Mouse (Mus musculus) CH12.LX (cell line): ENCODE measurements around the gene Rassf8. TPM values are rescaled to one million over a fixed set of nuclear protein-coding genes. Genes with fewer than 3 reads are reported as not detected.
A peak's percentile ranks its signal among the peaks of the same experiment; 100 is the strongest.

Experiments
- DNase-seq: peaks from one replicate; pipeline ENCODE4 v3.0.0-alpha.2; 2013; ENCODE audit errors: extremely low read depth
- H3K27ac ChIP-seq: 2 replicates; pipeline ENCODE4 v1.5.1; 2012; ENCODE audit warnings: low read depth, mild to moderate bottlenecking, control low read depth, moderate library complexity; ENCODE audit not compliant: insufficient read depth
- H3K27me3 ChIP-seq: replicated peaks from 2 replicates; pipeline ENCODE3; 2012; ENCODE audit warnings: inconsistent platforms
- H3K36me3 ChIP-seq, 2 experiments: replicated peaks in 1 of 2; 2 replicates each; pipeline versions ENCODE3 to v1.6.1; 2012; ENCODE audit warnings: inconsistent platforms in 1 of 2, low read length in 1 of 2, mild to moderate bottlenecking in 1 of 2, mixed read lengths in 1 of 2, moderate library complexity in 1 of 2; ENCODE audit not compliant: control insufficient read depth in 1 of 2, insufficient read depth in 1 of 2
- H3K4me1 ChIP-seq, 2 experiments: 2 replicates each; pipeline ENCODE4 v1.6.1; 2012; ENCODE audit warnings: inconsistent platforms in 1 of 2, moderate library complexity in 1 of 2; ENCODE audit not compliant: insufficient read depth in 2 of 2, control insufficient read depth in 1 of 2
- H3K4me2 ChIP-seq: 2 replicates; pipeline ENCODE4 v1.6.1; 2012; ENCODE audit warnings: low read depth, mild to moderate bottlenecking, control low read depth; ENCODE audit not compliant: poor library complexity, insufficient read depth, severe bottlenecking
- H3K4me3 ChIP-seq, 3 experiments: fragments of 150-350 bp in 1 of 3; sonication (generic) in 1 of 3; replicated peaks in 1 of 3; 2 replicates each; pipeline versions ENCODE3 to v1.5.1; 2011 to 2012; ENCODE audit warnings: low read depth in 2 of 3, low read length in 2 of 3, mild to moderate bottlenecking in 2 of 3, moderate library complexity in 2 of 3, control low read depth in 1 of 3, improper control_type of control experiment in 1 of 3, inconsistent platforms in 1 of 3, mixed read lengths in 1 of 3; ENCODE audit not compliant: poor library complexity in 1 of 3
- H3K79me2 ChIP-seq: replicated peaks from 2 replicates; pipeline ENCODE4 v1.6.1; 2012; ENCODE audit warnings: mild to moderate bottlenecking, moderate library complexity; ENCODE audit not compliant: control insufficient read depth, poor library complexity, insufficient read depth, severe bottlenecking; ENCODE audit errors: extremely low read depth
- H3K9ac ChIP-seq: 2 replicates; pipeline ENCODE4 v1.6.1; 2012; ENCODE audit warnings: low read depth, mild to moderate bottlenecking, control low read depth, moderate library complexity; ENCODE audit not compliant: insufficient read depth
- H3K9me3 ChIP-seq: replicated peaks from 2 replicates; pipeline ENCODE3; 2012; ENCODE audit warnings: low read length, inconsistent platforms, mixed read lengths
- BHLHE40 ChIP-seq: IDR thresholded peaks from 2 replicates; pipeline ENCODE4 v1.6.1; 2011; ENCODE audit warnings: mild to moderate bottlenecking, low read depth, low read length, improper control_type of control experiment
- CHD1 ChIP-seq: IDR thresholded peaks from 2 replicates; pipeline ENCODE4 v1.6.1; 2012; ENCODE audit warnings: low read depth, low read length, improper control_type of control experiment, inconsistent platforms
- ETS1 ChIP-seq: conservative IDR thresholded peaks from 2 replicates; pipeline ENCODE4 v1.6.1; 2012; ENCODE audit warnings: low read depth, mild to moderate bottlenecking, inconsistent platforms, low read length, improper control_type of control experiment, moderate library complexity
- HCFC1 ChIP-seq: IDR thresholded peaks from 2 replicates; pipeline ENCODE4 v1.6.1; 2012; ENCODE audit warnings: low read depth, mild to moderate bottlenecking, inconsistent platforms, low read length, improper control_type of control experiment
- IRF4 ChIP-seq: IDR thresholded peaks from 2 replicates; pipeline ENCODE4 v1.6.1; 2014; ENCODE audit warnings: low read depth, mild to moderate bottlenecking, inconsistent platforms, low read length, improper control_type of control experiment
- JUN ChIP-seq: IDR thresholded peaks from 2 replicates; pipeline ENCODE4 v1.6.1; 2011; ENCODE audit warnings: low read depth, mild to moderate bottlenecking, low read length, improper control_type of control experiment, moderate library complexity; ENCODE audit not compliant: insufficient read depth
- KAT2A ChIP-seq: IDR thresholded peaks from 2 replicates; pipeline ENCODE4 v1.6.1; 2012; ENCODE audit warnings: low read length, improper control_type of control experiment, inconsistent platforms; ENCODE audit not compliant: insufficient replicate concordance
- MAX ChIP-seq: IDR thresholded peaks from 2 replicates; pipeline ENCODE4 v1.6.1; 2011; ENCODE audit warnings: low read length, improper control_type of control experiment
- MAZ ChIP-seq: IDR thresholded peaks from 2 replicates; pipeline ENCODE4 v1.6.1; 2012; ENCODE audit warnings: low read depth, mild to moderate bottlenecking, inconsistent platforms, low read length, improper control_type of control experiment, moderate library complexity
- MEF2A ChIP-seq: IDR thresholded peaks from 2 replicates; pipeline ENCODE4 v1.6.1; 2014; ENCODE audit warnings: low read depth, mild to moderate bottlenecking, inconsistent platforms, low read length, improper control_type of control experiment, borderline replicate concordance
- MXI1 ChIP-seq: IDR thresholded peaks from 2 replicates; pipeline ENCODE4 v1.6.1; 2011; ENCODE audit warnings: mild to moderate bottlenecking, low read depth, low read length, improper control_type of control experiment
- MYC ChIP-seq: IDR thresholded peaks from 2 replicates; pipeline ENCODE4 v1.6.1; 2011; ENCODE audit warnings: low read depth, mild to moderate bottlenecking, improper control_type of control experiment, low read length
- NRF1 ChIP-seq: IDR thresholded peaks from 2 replicates; pipeline ENCODE4 v1.6.1; 2014; ENCODE audit warnings: low read depth, mild to moderate bottlenecking, inconsistent platforms, low read length, improper control_type of control experiment, moderate library complexity
- PAX5 ChIP-seq: IDR thresholded peaks from 2 replicates; pipeline ENCODE4 v1.6.1; 2012; ENCODE audit warnings: low read length, inconsistent platforms, mixed read lengths
- POLR2A ChIP-seq: IDR thresholded peaks from 2 replicates; pipeline ENCODE4 v1.6.1; 2011; ENCODE audit warnings: low read depth, mild to moderate bottlenecking, improper control_type of control experiment, low read length
- POLR2AphosphoS2 ChIP-seq: IDR thresholded peaks from 2 replicates; pipeline ENCODE4 v1.6.1; 2011; ENCODE audit warnings: low read depth, low read length, improper control_type of control experiment
- RAD21 ChIP-seq: IDR thresholded peaks from 2 replicates; pipeline ENCODE4 v1.6.1; 2011; ENCODE audit warnings: low read depth, mild to moderate bottlenecking, low read length, improper control_type of control experiment, moderate library complexity
- RCOR1 ChIP-seq: conservative IDR thresholded peaks from 2 replicates; pipeline ENCODE4 v1.6.1; 2012; ENCODE audit warnings: low read depth, mild to moderate bottlenecking, inconsistent platforms, low read length, improper control_type of control experiment
- SIN3A ChIP-seq: IDR thresholded peaks from 2 replicates; pipeline ENCODE4 v1.6.1; 2012; ENCODE audit warnings: low read length, improper control_type of control experiment, inconsistent platforms
- TBP ChIP-seq: conservative IDR thresholded peaks from 2 replicates; pipeline ENCODE4 v1.6.1; 2011; ENCODE audit warnings: low read depth, low read length, improper control_type of control experiment
- TCF12 ChIP-seq: IDR thresholded peaks from 2 replicates; pipeline ENCODE4 v1.6.1; 2014; ENCODE audit warnings: low read depth, mild to moderate bottlenecking, inconsistent platforms, low read length, improper control_type of control experiment
- UBTF ChIP-seq: IDR thresholded peaks from 2 replicates; pipeline ENCODE4 v1.6.1; 2012; ENCODE audit warnings: low read depth, mild to moderate bottlenecking, inconsistent platforms, low read length, improper control_type of control experiment, moderate library complexity
- USF1 ChIP-seq: IDR thresholded peaks from 2 replicates; pipeline ENCODE4 v1.6.1; 2014; ENCODE audit warnings: low read depth, mild to moderate bottlenecking, inconsistent platforms, low read length, improper control_type of control experiment
- USF2 ChIP-seq: conservative IDR thresholded peaks from 2 replicates; pipeline ENCODE4 v1.6.1; 2011; ENCODE audit warnings: low read depth, low read length, improper control_type of control experiment
- ZC3H11A ChIP-seq: IDR thresholded peaks from 2 replicates; pipeline ENCODE4 v1.6.1; 2012; ENCODE audit warnings: low read depth, mild to moderate bottlenecking, inconsistent platforms, low read length, improper control_type of control experiment
- ZKSCAN1 ChIP-seq: IDR thresholded peaks from 2 replicates; pipeline ENCODE4 v1.6.1; 2012; ENCODE audit warnings: low read depth, inconsistent platforms, low read length, improper control_type of control experiment, borderline replicate concordance
- ZMIZ1 ChIP-seq: IDR thresholded peaks from 2 replicates; pipeline ENCODE4 v1.6.1; 2012; ENCODE audit warnings: low read depth, mild to moderate bottlenecking, inconsistent platforms, low read length, improper control_type of control experiment
- dilution Hi-C: fragments of 300-500 bp; cut with MboI; formaldehyde crosslinking; loops from 2 replicates; pipeline ENCODE4 v1.14.3; 2020; ENCODE audit warnings: low sequenced_read_pairs; ENCODE audit not compliant: extremely low pct_unique_long_range_greater_than_20kb, extremely low pct_ligation_motif_present
- in situ Hi-C: fragments of 300-500 bp; cut with MboI; formaldehyde crosslinking; loops from 3 replicates; pipeline ENCODE4 v1.14.3; 2019; ENCODE audit warnings: low sequenced_read_pairs, low pct_ligation_motif_present, low pct_unique_long_range_greater_than_20kb, mixed read lengths
- polyA plus RNA-seq: library from polyadenylated mRNA; unstranded; fragments of >175 nt; gene quantifications from 2 replicates; pipeline ENCODE4 v1.2.1, GENCODE M21; 2012; ENCODE audit warnings: low read depth; ENCODE audit not compliant: insufficient read length
- total RNA-seq, 2 experiments: library from RNA; depleted of rRNA; stranded (reverse); fragments of 300-350 nt in 1 of 2; fragments of >200 nt in 1 of 2; gene quantifications; 2 replicates each; pipeline ENCODE4 v1.2.3; 2012 to 2014

The Rassf8 gene
- total and polyA plus RNA-seq, 3 experiments = 0.34 to 0.59 (median 0.48) TPM

DNA sequence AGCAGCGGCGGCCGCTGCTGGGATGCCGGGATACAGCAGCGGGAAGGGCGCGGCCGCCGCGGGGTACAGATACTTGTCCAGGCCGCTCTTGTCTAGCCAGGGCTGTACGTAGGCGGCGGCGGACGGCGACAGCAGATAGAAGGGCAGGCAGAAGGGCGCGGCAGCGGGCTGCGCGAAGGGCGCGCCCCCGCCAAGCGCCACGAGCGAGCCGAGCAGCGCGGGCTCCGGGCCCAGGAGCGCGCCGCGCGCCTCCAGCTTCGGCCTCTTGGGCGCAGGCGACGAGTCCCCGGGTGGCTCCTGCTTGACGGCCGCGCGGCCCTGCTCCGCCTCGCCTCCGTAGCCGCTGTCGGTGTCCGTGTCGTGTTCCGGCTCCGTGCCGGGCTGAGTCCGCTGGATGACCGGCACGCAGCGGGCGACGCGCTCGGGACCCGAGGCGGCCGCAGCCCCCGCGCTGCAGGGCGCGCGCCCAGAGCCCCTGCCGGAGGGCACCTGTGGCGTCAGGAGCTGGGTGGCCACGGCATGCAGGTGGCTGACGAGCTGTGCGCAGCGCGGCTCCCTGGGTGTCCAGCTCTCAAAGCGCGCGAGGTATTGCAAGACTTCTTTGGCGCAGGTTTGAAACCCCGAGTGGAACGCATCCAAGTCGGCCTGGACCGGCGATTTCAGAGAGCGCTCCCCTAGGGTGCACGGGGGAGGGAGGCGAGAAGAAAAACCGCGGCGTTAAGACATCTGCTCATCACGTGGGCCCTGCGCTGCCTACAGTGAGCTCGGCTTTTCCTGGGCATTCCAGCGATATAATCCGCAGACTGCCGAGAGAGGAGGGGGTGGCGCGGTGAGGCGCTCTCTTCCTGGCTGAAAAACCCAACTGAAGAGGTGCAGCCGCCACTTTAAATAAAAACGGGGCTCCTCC, 116.8 kb downstream of the Rassf8 start:
- H3K27me3 ChIP-seq = no peaks in the 10 kb centered on the region
- in situ Hi-C loops = no loop called here
- peak overlapping the region; percentile 75 to 92 (median 82) for H3K4me3 ChIP-seq
- dilution Hi-C loops = no loop called here
- DNase-seq = peak; percentile 42
- TF ChIP-seq NRF1 (no peak), IRF4 (no peak), MAZ (0 out of 2 replicates have a peak, but pooled peaks have one; percentile 39), MXI1 (peak; percentile 73), MYC (0 out of 2 replicates have a peak, but pooled peaks have one; percentile 66), BHLHE40 (peak; percentile 91), USF1 (peak; percentile 79), USF2 (peak; percentile 50; the same call in 1 of the 2 replicates), MAX (peak; percentile 78; the same call in 1 of the 2 replicates), ETS1 (peak; percentile 53; the same call in 1 of the 2 replicates), UBTF (no peak), TBP (0 out of 2 replicates have a peak, but pooled peaks have one; percentile 45), PAX5 (no peak), KAT2A (0 out of 2 replicates have a peak, but pooled peaks have one; percentile 9), TCF12 (peak; percentile 16), POLR2A (peak; percentile 50)
- H3K9me3 ChIP-seq = no peaks in the 10 kb centered on the region
- H3K4me2 ChIP-seq = peak overlapping the region; percentile 70
- peak overlapping the region; percentile 88 for H3K27ac ChIP-seq
- peaks cover 2 to 35% of the 10 kb centered on the region in 2 experiments; a peak in 3 of 4 replicates for H3K4me1 ChIP-seq
- peak overlapping the region; percentile 67 for H3K9ac ChIP-seq
- peaks cover 0 to 31% of the 10 kb centered on the region in 2 experiments for H3K36me3 ChIP-seq
- H3K79me2 ChIP-seq = peaks cover 49% of the 10 kb centered on the region

DNA sequence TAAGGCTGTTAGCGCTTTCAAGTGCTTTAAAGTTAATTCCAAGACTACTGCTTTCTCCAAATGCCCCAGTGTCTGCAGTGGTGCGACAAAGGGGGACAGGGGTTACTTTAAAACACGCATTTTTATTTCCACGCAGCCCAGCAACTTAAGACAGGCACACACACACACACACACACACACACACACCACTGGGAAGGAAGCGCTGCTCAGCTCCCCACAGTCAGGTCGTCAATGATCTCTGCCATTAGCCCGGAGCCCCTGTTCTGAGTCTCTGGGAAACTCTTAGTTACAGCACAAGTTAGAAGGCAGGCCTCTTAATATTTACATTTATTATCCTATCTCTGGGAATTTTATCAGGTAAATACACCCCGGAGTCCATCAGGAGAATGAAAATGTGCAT, 117.6 kb downstream of the Rassf8 start:
- Histone ChIP-seq H3K27ac (peak overlapping the region; percentile 88), H3K9ac (peak overlapping the region; percentile 67), H3K4me1 (peaks cover 2 to 27% of the 10 kb centered on the region in 2 experiments; a peak in 3 of 4 replicates), H3K27me3 (no peaks in the 10 kb centered on the region), H3K36me3 (peaks cover 0 to 30% of the 10 kb centered on the region in 2 experiments), H3K79me2 (peaks cover 49% of the 10 kb centered on the region), H3K9me3 (no peaks in the 10 kb centered on the region), H3K4me2 (peak overlapping the region; percentile 70), H3K4me3 (peak overlapping the region; percentile 75 to 92 (median 82))
- no peak for DNase-seq
- in situ Hi-C loops = no loop called here
- dilution Hi-C loops = no loop called here
- TF ChIP-seq HCFC1 (no peak), POLR2AphosphoS2 (no peak), JUN (no peak), RCOR1 (no peak), IRF4 (no peak), ZKSCAN1 (no peak), MAZ (no peak), MXI1 (no peak), MYC (no peak), RAD21 (no peak), USF2 (no peak), ZMIZ1 (no peak), CHD1 (no peak), MEF2A (no peak), BHLHE40 (no peak), ZC3H11A (no peak), KAT2A (no peak), POLR2A (no peak; the same call in 1 of the 2 replicates), SIN3A (no peak; the same call in 1 of the 2 replicates)
